Mouse (Mus musculus) thymus, adult 2 months (tissue): Measurements from ENCODE around the gene Gfi1.

Source experiments
- CTCF ChIP-seq: fragments of 200-500 bp; IDR thresholded peaks from 2 replicates; pipeline ENCODE4 v1.5.1; 2012; ENCODE audit warnings: mild to moderate bottlenecking, control low read depth, low read length, moderate library complexity, borderline replicate concordance; ENCODE audit not compliant: control insufficient read depth, poor library complexity, insufficient read depth; ENCODE audit errors: extremely low read depth
- POLR2A ChIP-seq: fragments of 200-500 bp; IDR thresholded peaks from 2 replicates; pipeline ENCODE4 v1.6.1; 2012; ENCODE audit warnings: mild to moderate bottlenecking, low read length, control low read depth, moderate library complexity; ENCODE audit not compliant: control insufficient read depth, poor library complexity, insufficient read depth; ENCODE audit errors: extremely low read depth

DNA sequence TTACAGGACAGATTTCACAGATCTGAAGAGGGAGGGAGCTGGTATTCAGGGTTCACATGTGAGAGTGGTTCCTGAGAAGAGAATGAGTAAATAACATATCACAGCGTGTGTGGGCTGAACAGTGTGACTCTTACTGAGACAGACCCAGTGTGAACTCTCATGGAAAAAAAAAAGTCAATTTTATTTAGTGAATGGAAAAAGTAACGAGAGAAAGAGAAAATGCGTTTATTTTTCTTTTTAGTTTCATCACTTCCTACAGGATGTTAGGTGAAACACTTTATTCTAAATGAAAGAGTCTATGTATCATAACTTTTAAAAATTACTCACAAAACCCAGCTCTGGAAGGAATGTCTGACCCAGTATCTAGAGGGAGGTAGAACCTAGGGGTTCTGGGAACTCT lies 5.6 kb upstream of the Gfi1 start:
- TF ChIP-seq POLR2A (no peak), CTCF (no peak)
